Mouse (Mus musculus) embryonic facial prominence, embryonic 12.5 days (tissue): ENCODE measurements around the gene Ly6g6d. TPM values are rescaled to one million over a fixed set of nuclear protein-coding genes. Genes with fewer than 3 reads are reported as not detected.

Experiments used
- polyA plus RNA-seq: library from polyadenylated mRNA; unstranded; fragments of >200 nt; fragmentation: Nextera tagmentation; extraction: Ambion mirVana; gene quantifications from 2 replicates; pipeline ENCODE4 v1.2.1, GENCODE M21; 2016

Ly6g6d gene
- polyA plus RNA-seq, 1 experiment from 2014 or later: 0.68 TPM

Other genes starting within 250 kb of the Ly6g6d start
- gene Stk19, start 241.1 kb downstream of the Ly6g6d start, polyA plus RNA-seq: 21.5 and 23.8 TPM in 2 replicates
- 65.5 and 77.7 TPM in 2 replicates for gene Dxo, start 241.0 kb downstream of the Ly6g6d start, polyA plus RNA-seq
- 61.6 and 64.3 TPM in 2 replicates for gene Skiv2l, start 227.9 kb downstream of the Ly6g6d start, polyA plus RNA-seq
- 127 and 134 TPM in 2 replicates for gene Nelfe, start 227.7 kb downstream of the Ly6g6d start, polyA plus RNA-seq
- gene Cfb, start 215.5 kb downstream of the Ly6g6d start, polyA plus RNA-seq: 1.1 and 1.7 TPM in 2 replicates
- 8.6 and 8.9 TPM in 2 replicates for gene Zbtb12, start 198.6 kb downstream of the Ly6g6d start, polyA plus RNA-seq
- gene Gm20547, start 196.0 kb downstream of the Ly6g6d start, polyA plus RNA-seq: 0.31 TPM in 1 of 2 replicates, not detected in the other
- 1.2 and 2.5 TPM in 2 replicates for gene C2, start 179.8 kb downstream of the Ly6g6d start, polyA plus RNA-seq
- 111 and 121 TPM in 2 replicates for gene Ehmt2, start 179.6 kb downstream of the Ly6g6d start, polyA plus RNA-seq
- gene Slc44a4, start 163.6 kb downstream of the Ly6g6d start, polyA plus RNA-seq: 0.29 TPM in 1 of 2 replicates, not detected in the other
- 19.2 and 20.8 TPM in 2 replicates for gene Neu1, start 146.8 kb downstream of the Ly6g6d start, polyA plus RNA-seq
- 0.33 and 0.36 TPM in 2 replicates for gene Hspa1b, start 118.8 kb downstream of the Ly6g6d start, polyA plus RNA-seq
- not detected in 2 replicates for gene Gm20481, start 108.2 kb downstream of the Ly6g6d start, polyA plus RNA-seq
- 4.2 and 4.9 TPM in 2 replicates for gene Hspa1a, start 105.9 kb downstream of the Ly6g6d start, polyA plus RNA-seq
- 0.84 and 0.99 TPM in 2 replicates for gene Hspa1l, start 105.4 kb downstream of the Ly6g6d start, polyA plus RNA-seq
- gene Lsm2, start 96.2 kb downstream of the Ly6g6d start, polyA plus RNA-seq: 212 and 230 TPM in 2 replicates
- 150 and 160 TPM in 2 replicates for gene Vars, start 77.1 kb downstream of the Ly6g6d start, polyA plus RNA-seq
- 0.20 and 0.25 TPM in 2 replicates for gene Vwa7, start 61.5 kb downstream of the Ly6g6d start, polyA plus RNA-seq
- gene Sapcd1, start 50.0 kb downstream of the Ly6g6d start, polyA plus RNA-seq: 8.7 and 9.5 TPM in 2 replicates
- gene Msh5, start 31.3 kb downstream of the Ly6g6d start, polyA plus RNA-seq: 3.7 and 4.2 TPM in 2 replicates
- gene Clic1, start 28.1 kb downstream of the Ly6g6d start, polyA plus RNA-seq: 205 and 211 TPM in 2 replicates
- gene Ddah2, start 19.0 kb downstream of the Ly6g6d start, polyA plus RNA-seq: 471 and 492 TPM in 2 replicates
- gene Ly6g6c, start 12.7 kb downstream of the Ly6g6d start, polyA plus RNA-seq: not detected in 2 replicates
- gene Mpig6b, start 11.9 kb downstream of the Ly6g6d start, polyA plus RNA-seq: 0.61 and 0.99 TPM in 2 replicates
- 1.1 and 1.3 TPM in 2 replicates for gene Ly6g6e, start 1.2 kb downstream of the Ly6g6d start, polyA plus RNA-seq
- 0.27 and 0.65 TPM in 2 replicates for gene Ly6g6f, start 7.5 kb upstream of the Ly6g6d start, polyA plus RNA-seq
- 83.3 and 86.7 TPM in 2 replicates for gene Abhd16a, start 11.2 kb upstream of the Ly6g6d start, polyA plus RNA-seq
- not detected in 2 replicates for gene Ly6g5c, start 30.2 kb upstream of the Ly6g6d start, polyA plus RNA-seq
- gene Ly6g5b, start 37.4 kb upstream of the Ly6g6d start, polyA plus RNA-seq: 0.82 and 1.0 TPM in 2 replicates
- gene Gpank1, start 43.4 kb upstream of the Ly6g6d start, polyA plus RNA-seq: 22.4 and 25.5 TPM in 2 replicates
- gene Csnk2b, start 44.0 kb upstream of the Ly6g6d start, polyA plus RNA-seq: 254 and 259 TPM in 2 replicates
- gene D17H6S53E, start 48.3 kb upstream of the Ly6g6d start, polyA plus RNA-seq: 9.3 and 10.7 TPM in 2 replicates
- gene Apom, start 54.0 kb upstream of the Ly6g6d start, polyA plus RNA-seq: 0.46 and 0.49 TPM in 2 replicates
- 73.3 and 74.0 TPM in 2 replicates for gene Bag6, start 57.1 kb upstream of the Ly6g6d start, polyA plus RNA-seq
- 225 and 230 TPM in 2 replicates for gene Prrc2a, start 86.8 kb upstream of the Ly6g6d start, polyA plus RNA-seq
- gene Aif1, start 98.0 kb upstream of the Ly6g6d start, polyA plus RNA-seq: 7.0 and 7.3 TPM in 2 replicates
- 5.9 and 7.7 TPM in 2 replicates for gene Lst1, start 110.4 kb upstream of the Ly6g6d start, polyA plus RNA-seq
- 0.95 and 0.98 TPM in 2 replicates for gene Ltb, start 116.4 kb upstream of the Ly6g6d start, polyA plus RNA-seq
- 0.15 and 0.25 TPM in 2 replicates for gene Tnf, start 123.9 kb upstream of the Ly6g6d start, polyA plus RNA-seq
- gene Lta, start 127.3 kb upstream of the Ly6g6d start, polyA plus RNA-seq: 0.22 and 0.27 TPM in 2 replicates
- gene Gm16181, start 142.8 kb upstream of the Ly6g6d start, polyA plus RNA-seq: 1.0 TPM in 1 of 2 replicates, not detected in the other
- gene Atp6v1g2, start 155.6 kb upstream of the Ly6g6d start, polyA plus RNA-seq: 4.5 and 5.5 TPM in 2 replicates
- gene Nfkbil1, start 157.7 kb upstream of the Ly6g6d start, polyA plus RNA-seq: 13.0 and 13.3 TPM in 2 replicates
- gene Ddx39b, start 163.7 kb upstream of the Ly6g6d start, polyA plus RNA-seq: 572 and 587 TPM in 2 replicates
- gene H2-D1, start 184.7 kb upstream of the Ly6g6d start, polyA plus RNA-seq: 20.8 and 21.5 TPM in 2 replicates
- not detected in 2 replicates for gene H2-Q1, start 242.3 kb upstream of the Ly6g6d start, polyA plus RNA-seq